ENCODE assay signal across 12 mouse cellular contexts in the genomic region with DNA sequence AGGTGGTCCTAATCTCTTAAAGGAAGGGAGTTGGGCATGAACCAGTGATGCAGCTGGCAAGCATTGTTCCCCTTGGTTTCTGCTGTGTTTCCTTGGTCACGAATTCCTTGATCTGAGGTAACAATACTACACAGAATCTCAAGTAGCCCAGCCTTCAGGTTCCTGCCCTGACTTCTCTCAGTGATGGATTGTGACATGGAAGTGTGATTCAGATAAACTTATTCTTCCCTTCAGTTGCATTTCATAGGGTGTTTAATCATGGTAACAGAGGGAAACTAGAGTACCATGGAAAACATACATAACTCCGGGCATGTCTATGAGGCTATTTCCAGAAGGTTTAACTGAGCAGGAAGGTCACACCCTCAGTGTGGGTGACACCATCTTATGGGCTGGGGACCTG. TPM values are rescaled to one million over a fixed set of nuclear protein-coding genes. Genes with fewer than 3 reads are reported as not detected.
A peak's percentile ranks its signal among the peaks of the same experiment; 100 is the strongest.
DNase-seq lines count a peak whose midpoint lies in the region; ATAC-seq and TF ChIP-seq lines count a peak whose summit lies in the region.
"Had no signal": no experiment of that assay in that cellular context is flagged by ENCODE, and none has a peak within 500 bp of the region (broad histone marks: within the 10 kb centered on the region; RNA-seq: fewer than 3 reads in every experiment).

A gene (minus strand): TSS at position 101 of the 400 bp plus-strand sequence.

- TF ChIP-seq CTCF in forebrain, postnatal 0 days (IDR thresholded peaks at IDR 0.05; ENCODE audit: low read depth), result no peak
- TF ChIP-seq CTCF in lung, postnatal 0 days (IDR thresholded peaks at IDR 0.05), result no peak
- TF ChIP-seq CTCF in left cerebral cortex, adult 2 months (IDR thresholded peaks at IDR 0.05), result no peak

- 0 out of 2 replicates have a peak within 1 kb of the TSS, but pooled peaks have one; percentile 29 for H3K27ac ChIP-seq in forebrain, embryonic 15.5 days (replicated peaks)
- no peak within 1 kb of the TSS for H3K27ac ChIP-seq in forebrain, postnatal 0 days (ENCODE audit: low read depth, low read length)
- H3K27ac ChIP-seq in lung, postnatal 0 days (ENCODE audit: low read length), result no peak within 1 kb of the TSS
- H3K27ac ChIP-seq in left cerebral cortex, adult 2 months, result no peak within 1 kb of the TSS
- H3K27ac ChIP-seq: liver, embryonic 14.5 days had no signal

- no peak within 1 kb of the TSS for H3K9ac ChIP-seq in forebrain, embryonic 15.5 days (replicated peaks)
- no peak within 1 kb of the TSS for H3K9ac ChIP-seq in forebrain, postnatal 0 days
- no peak within 1 kb of the TSS for H3K9ac ChIP-seq in lung, postnatal 0 days (replicated peaks; ENCODE audit: low read depth)
- H3K9ac ChIP-seq: liver, embryonic 14.5 days had no signal

- H3K4me2 ChIP-seq in forebrain, embryonic 15.5 days (replicated peaks), result no peak within 1 kb of the TSS
- H3K4me2 ChIP-seq in forebrain, postnatal 0 days (ENCODE audit: low read depth), result no peak within 1 kb of the TSS
- no peak within 1 kb of the TSS for H3K4me2 ChIP-seq in lung, postnatal 0 days (replicated peaks; ENCODE audit: low read depth, low read length)

- intact Hi-C loops in left cerebral cortex, adult 2 months (cut with DNase I), result no loop called here

- TF ChIP-seq EP300 in lung, postnatal 0 days (IDR thresholded peaks at IDR 0.05), result no peak

- H3K4me3 ChIP-seq in forebrain, embryonic 15.5 days, result no peak within 1 kb of the TSS
- H3K4me3 ChIP-seq in forebrain, postnatal 0 days (ENCODE audit: low read depth, low read length), result no peak within 1 kb of the TSS
- H3K4me3 ChIP-seq in lung, postnatal 0 days (ENCODE audit: low read depth, low read length), result no peak within 1 kb of the TSS
- H3K4me3 ChIP-seq in left cerebral cortex, adult 2 months, result no peak within 1 kb of the TSS

- H3K9me3 ChIP-seq in forebrain, embryonic 15.5 days, result no peaks in the 10 kb centered on the region
- H3K9me3 ChIP-seq in forebrain, postnatal 0 days (ENCODE audit: low read length), result no peaks in the 10 kb centered on the region
- H3K9me3 ChIP-seq in lung, postnatal 0 days (ENCODE audit: low read length), result no peaks in the 10 kb centered on the region

- H3K36me3 ChIP-seq in forebrain, embryonic 15.5 days, result no peaks in the 10 kb centered on the region
- H3K36me3 ChIP-seq in forebrain, postnatal 0 days (ENCODE audit: insufficient read depth), result no peaks in the 10 kb centered on the region
- H3K36me3 ChIP-seq in lung, postnatal 0 days (ENCODE audit: insufficient read depth, low read length), result no peaks in the 10 kb centered on the region

- H3K27me3 ChIP-seq in forebrain, embryonic 15.5 days, result no peaks in the 10 kb centered on the region
- H3K27me3 ChIP-seq in forebrain, postnatal 0 days (ENCODE audit: insufficient read depth, low read length), result no peaks in the 10 kb centered on the region
- H3K27me3 ChIP-seq in lung, postnatal 0 days (replicated peaks; ENCODE audit: insufficient read depth, low read length), result no peaks in the 10 kb centered on the region

- H3K4me1 ChIP-seq in forebrain, embryonic 15.5 days, result peaks cover 7% of the 10 kb centered on the region
- no peaks in the 10 kb centered on the region for H3K4me1 ChIP-seq in forebrain, postnatal 0 days (ENCODE audit: insufficient read depth)
- no peaks in the 10 kb centered on the region for H3K4me1 ChIP-seq in lung, postnatal 0 days (ENCODE audit: insufficient read depth, low read depth, low read length)

- no peak for DNase-seq in forebrain, postnatal 0 days
- DNase-seq in lung, postnatal 0 days (ENCODE audit: low spot score), result no peak
- no peak for DNase-seq in lung, postnatal 4 days
- no peak for DNase-seq in adrenal gland, postnatal 36 days
- no peak for DNase-seq in cerebellum, postnatal 25 days
- DNase-seq in left cerebral cortex, adult 2 months (ENCODE audit: extremely low spot score in 1 of 2, low spot score in 2 of 2), result no peak
- DNase-seq: cerebellum, adult 11-12 months; gastrocnemius, postnatal 14 days; layer of hippocampus, adult 9-11 months had no signal

- 85% methylated on average over 2 of the region's 2 CpGs for WGBS in forebrain, embryonic 15.5 days
- WGBS in forebrain, postnatal 0 days, result 89% methylated on average over 2 of the region's 2 CpGs
- 82% methylated on average over 2 of the region's 2 CpGs for WGBS in lung, postnatal 0 days

- ATAC-seq in forebrain, embryonic 15.5 days (replicated peaks), result no peak
- no peak for ATAC-seq in forebrain, postnatal 0 days
- ATAC-seq in lung, postnatal 0 days, result no peak
- no peak for ATAC-seq in megakaryocyte, adult 5-6 weeks (ENCODE audit: poor library complexity, severe bottlenecking)

RNA-seq across cellular contexts. Expression of the gene that starts here (rescaled TPM):
- polyA plus RNA-seq in forebrain, embryonic 15.5 days (2015; fragmentation: Nextera tagmentation; extraction: Ambion mirVana), result 2.7 and 5.1 TPM in 2 replicates
- 1.2 and 2.7 TPM in 2 replicates for total RNA-seq in forebrain, postnatal 0 days (2014; rRNA removed)
- 2.3 and 3.3 TPM in 2 replicates for polyA plus RNA-seq in forebrain, postnatal 0 days (2015; fragmentation: Nextera tagmentation; extraction: Ambion mirVana)
- polyA plus RNA-seq in lung, postnatal 0 days (2015; fragmentation: Nextera tagmentation; extraction: Ambion mirVana), result 41.5 and 50.2 TPM in 2 replicates
- total RNA-seq in adrenal gland, postnatal 36 days (2021), result 100 to 1,000 TPM; 102 to 121 TPM
- total RNA-seq in megakaryocyte, adult 5-6 weeks (2015), result 27.2 and 30.2 TPM in 2 replicates
- total RNA-seq in megakaryocyte, adult 5-6 weeks (2017), result 13.3 and 21.3 TPM in 2 replicates
- total RNA-seq in left cerebral cortex, adult 2 months (2021), result 1 to 10 TPM; 1.2 to 1.5 TPM
